Mouse (Mus musculus) cerebellum, postnatal 4 days (tissue): ENCODE data around the gene Samd5.
A peak's percentile ranks its signal among the peaks of the same experiment; 100 is the strongest.

ENCODE experiments used
- DNase-seq, 2 experiments: peaks; one replicate each; pipeline ENCODE4 v3.0.0; 2022; ENCODE audit warnings: low spot score in 2 of 2, mixed read lengths in 1 of 2

Samd5 gene

DNA sequence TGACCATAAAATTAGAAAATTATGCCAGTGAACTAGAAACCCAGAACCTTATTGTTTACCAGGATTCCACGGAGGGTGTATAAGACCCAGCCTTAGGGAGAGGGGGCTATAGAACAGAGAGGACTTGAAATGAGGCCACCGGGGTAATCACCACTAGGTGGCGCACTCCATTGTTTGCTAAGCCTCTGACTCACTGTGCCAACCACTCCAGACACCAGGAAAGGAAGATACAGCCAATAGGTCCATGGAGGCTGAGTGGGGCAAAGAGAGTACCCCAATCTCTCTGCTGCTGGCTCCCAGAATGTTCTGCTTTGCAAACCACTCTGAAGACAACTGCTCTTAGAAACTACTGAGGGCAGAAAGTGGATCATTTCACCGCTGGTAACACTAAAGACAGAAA lies 99.4 kb downstream of the Samd5 start:
- DNase-seq, result peak in 1 of 2 experiments; percentile 29

DNA sequence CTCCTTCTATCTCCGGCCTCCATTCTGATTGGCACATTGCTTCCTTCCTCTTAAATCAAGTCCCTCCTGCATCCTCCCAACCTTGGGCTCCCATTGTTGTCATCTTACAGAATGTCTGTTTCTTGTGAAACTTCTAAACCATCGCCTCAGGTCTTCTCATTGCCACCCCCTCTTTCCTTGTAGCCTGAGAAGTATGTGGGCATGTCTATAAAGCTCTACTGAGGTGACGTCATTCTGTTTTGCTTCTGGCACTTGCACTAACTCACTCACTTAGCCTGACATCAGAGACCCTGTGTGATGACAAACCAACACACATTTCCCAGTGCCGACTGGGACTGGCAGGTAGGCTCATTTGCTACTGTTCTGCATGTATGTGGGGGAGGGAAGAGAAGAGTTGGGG lies 100.9 kb downstream of the Samd5 start:
- no peak for DNase-seq
